28 mouse cellular contexts compared by ENCODE assay signal in the genomic region with DNA sequence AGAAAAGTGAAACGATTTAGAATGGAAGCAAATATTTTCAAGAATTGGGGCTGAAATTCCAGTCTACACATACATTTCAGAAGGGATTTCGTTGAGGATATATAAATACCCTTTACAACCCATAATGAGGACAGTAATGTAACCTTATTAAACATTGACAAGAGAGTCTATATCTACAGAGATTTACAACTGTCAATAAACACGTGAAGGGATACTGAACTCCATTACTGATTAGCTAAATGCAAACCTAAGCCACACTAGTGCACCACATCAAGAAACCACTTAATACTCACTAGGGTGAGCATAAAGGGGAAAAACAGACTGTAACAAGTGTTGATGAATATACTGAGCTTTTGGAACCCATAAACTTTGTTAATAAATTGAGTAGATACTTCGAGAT. TPM values are rescaled to one million over a fixed set of nuclear protein-coding genes. Genes with fewer than 3 reads are reported as not detected.
A peak's percentile ranks its signal among the peaks of the same experiment; 100 is the strongest.
DNase-seq lines count a peak whose midpoint lies in the region; ATAC-seq and TF ChIP-seq lines count a peak whose summit lies in the region.
"Had no signal": no experiment of that assay in that cellular context is flagged by ENCODE, and none has a peak within 500 bp of the region (broad histone marks: within the 10 kb centered on the region; RNA-seq: fewer than 3 reads in every experiment).

No protein-coding gene starts in this region.

- no peak for TF ChIP-seq CTCF in intestine, postnatal 0 days (IDR thresholded peaks at IDR 0.05; ENCODE audit: low read depth)
- no peak for TF ChIP-seq CTCF in stomach, postnatal 0 days (IDR thresholded peaks at IDR 0.05; ENCODE audit: low read depth)

- H3K4me2 ChIP-seq in intestine, embryonic 15.5 days (replicated peaks): no peak overlapping the region
- no peak overlapping the region for H3K4me2 ChIP-seq in intestine, embryonic 16.5 days (ENCODE audit: low read depth, low read length)
- H3K4me2 ChIP-seq in intestine, postnatal 0 days (replicated peaks; ENCODE audit: low read depth): no peak overlapping the region
- no peak overlapping the region for H3K4me2 ChIP-seq in kidney, embryonic 16.5 days (replicated peaks; ENCODE audit: low read depth, low read length)
- no peak overlapping the region for H3K4me2 ChIP-seq in stomach, postnatal 0 days (replicated peaks; ENCODE audit: low read depth)

- H3K36me3 ChIP-seq in intestine, embryonic 15.5 days: no peaks in the 10 kb centered on the region
- no peaks in the 10 kb centered on the region for H3K36me3 ChIP-seq in intestine, embryonic 16.5 days (ENCODE audit: control insufficient read depth, insufficient read depth, low read length)
- no peaks in the 10 kb centered on the region for H3K36me3 ChIP-seq in intestine, postnatal 0 days (ENCODE audit: control insufficient read depth, insufficient read depth)
- H3K36me3 ChIP-seq in kidney, embryonic 16.5 days (ENCODE audit: insufficient read depth, low read length): no peaks in the 10 kb centered on the region
- no peaks in the 10 kb centered on the region for H3K36me3 ChIP-seq in stomach, postnatal 0 days (ENCODE audit: control insufficient read depth, insufficient read depth, low read length)
- H3K36me3 ChIP-seq: G1E had no signal

- no peaks in the 10 kb centered on the region; the same call in 1 of the 2 replicates for H3K9me3 ChIP-seq in intestine, embryonic 15.5 days
- no peaks in the 10 kb centered on the region for H3K9me3 ChIP-seq in intestine, embryonic 16.5 days (ENCODE audit: control insufficient read depth, low read length)
- H3K9me3 ChIP-seq in intestine, postnatal 0 days (ENCODE audit: control insufficient read depth): no peaks in the 10 kb centered on the region
- no peaks in the 10 kb centered on the region for H3K9me3 ChIP-seq in kidney, embryonic 16.5 days (ENCODE audit: low read length)
- no peaks in the 10 kb centered on the region for H3K9me3 ChIP-seq in stomach, postnatal 0 days (ENCODE audit: control insufficient read depth, low read length)
- H3K9me3 ChIP-seq: G1E had no signal

- ATAC-seq in intestine, embryonic 15.5 days: peak; percentile 90
- ATAC-seq in intestine, embryonic 16.5 days: peak; percentile 93
- ATAC-seq in intestine, postnatal 0 days: peak; percentile 71
- ATAC-seq in kidney, embryonic 16.5 days (ENCODE audit: low FRiP score, low TSS enrichment): no peak
- ATAC-seq in megakaryocyte-erythroid progenitor cell, adult 5-6 weeks (replicated peaks; ENCODE audit: low FRiP score, low TSS enrichment, poor library complexity, severe bottlenecking): no peak
- ATAC-seq in stomach, postnatal 0 days (ENCODE audit: low FRiP score, low TSS enrichment): no peak
- ATAC-seq: activated CD4-positive, CD25-positive, alpha-beta regulatory T cell, adult 4 months; CD4-positive, CD25-positive, alpha-beta regulatory T cell, adult 4 months; Patski had no signal

- peak; percentile 22 for DNase-seq in large intestine, adult 2 months (ENCODE audit: low read depth, low spot score)
- no peak for DNase-seq in thymus, postnatal 14 days
- no peak for DNase-seq in stomach, postnatal 0 days (ENCODE audit: low spot score)
- DNase-seq: adrenal gland, adult 2 months; adrenal gland, adult 8-10 months; adrenal gland, postnatal 10 days; adrenal gland, postnatal 14 days; adrenal gland, postnatal 25 days; adrenal gland, postnatal 36 days; B cell, adult 2 months; cerebellum, adult 11 months; cerebellum, adult 11-12 months had no signal

- H3K4me3 ChIP-seq in intestine, embryonic 15.5 days (replicated peaks): no peak overlapping the region
- no peak overlapping the region for H3K4me3 ChIP-seq in intestine, embryonic 16.5 days (ENCODE audit: low read length)
- no peak overlapping the region for H3K4me3 ChIP-seq in intestine, postnatal 0 days (ENCODE audit: low read depth, low read length)
- no peak overlapping the region for H3K4me3 ChIP-seq in kidney, embryonic 16.5 days (ENCODE audit: low read length)
- H3K4me3 ChIP-seq in stomach, postnatal 0 days (ENCODE audit: low read depth, low read length): no peak overlapping the region

- no peak overlapping the region for H3K27ac ChIP-seq in intestine, embryonic 15.5 days
- H3K27ac ChIP-seq in intestine, embryonic 16.5 days (ENCODE audit: low read length): no peak overlapping the region
- no peak overlapping the region for H3K27ac ChIP-seq in intestine, postnatal 0 days (ENCODE audit: low read depth, low read length)
- H3K27ac ChIP-seq in kidney, embryonic 16.5 days (ENCODE audit: low read length): no peak overlapping the region
- no peak overlapping the region for H3K27ac ChIP-seq in stomach, postnatal 0 days (replicated peaks)

- H3K9ac ChIP-seq in intestine, embryonic 15.5 days: no peak overlapping the region
- H3K9ac ChIP-seq in intestine, embryonic 16.5 days (ENCODE audit: low read depth, low read length): no peak overlapping the region
- H3K9ac ChIP-seq in intestine, postnatal 0 days (ENCODE audit: low read depth, low read length): no peak overlapping the region
- H3K9ac ChIP-seq in kidney, embryonic 16.5 days (replicated peaks; ENCODE audit: low read length): no peak overlapping the region
- H3K9ac ChIP-seq in stomach, postnatal 0 days (ENCODE audit: low read length): no peak overlapping the region

- no peaks in the 10 kb centered on the region for H3K27me3 ChIP-seq in intestine, embryonic 15.5 days (replicated peaks)
- no peaks in the 10 kb centered on the region for H3K27me3 ChIP-seq in intestine, embryonic 16.5 days (replicated peaks; ENCODE audit: control insufficient read depth, insufficient read depth, low read length)
- H3K27me3 ChIP-seq in intestine, postnatal 0 days (replicated peaks; ENCODE audit: control insufficient read depth, insufficient read depth, low read length): no peaks in the 10 kb centered on the region
- H3K27me3 ChIP-seq in kidney, embryonic 16.5 days (ENCODE audit: insufficient read depth, low read length): no peaks in the 10 kb centered on the region
- H3K27me3 ChIP-seq in stomach, postnatal 0 days (ENCODE audit: control insufficient read depth, insufficient read depth, low read length): no peaks in the 10 kb centered on the region
- H3K27me3 ChIP-seq: CH12.LX had no signal

- no peaks in the 10 kb centered on the region for H3K4me1 ChIP-seq in intestine, embryonic 15.5 days (replicated peaks)
- H3K4me1 ChIP-seq in intestine, embryonic 16.5 days (ENCODE audit: control insufficient read depth, insufficient read depth, low read length): no peaks in the 10 kb centered on the region
- H3K4me1 ChIP-seq in intestine, postnatal 0 days (replicated peaks; ENCODE audit: control insufficient read depth, insufficient read depth, low read length): 0 out of 2 replicates have a peak, but pooled peaks cover 7% of the 10 kb centered on the region
- no peaks in the 10 kb centered on the region for H3K4me1 ChIP-seq in kidney, embryonic 16.5 days (ENCODE audit: insufficient read depth, low read length)
- no peaks in the 10 kb centered on the region for H3K4me1 ChIP-seq in stomach, postnatal 0 days (replicated peaks; ENCODE audit: control insufficient read depth, insufficient read depth)

- 59% methylated on average over 4 of the region's 4 CpGs for WGBS in intestine, embryonic 15.5 days
- WGBS in intestine, embryonic 16.5 days: 51% methylated on average over 4 of the region's 4 CpGs
- 41% methylated on average over 4 of the region's 4 CpGs for WGBS in intestine, postnatal 0 days
- WGBS in large intestine, adult 2 months: 24% methylated on average over 4 of the region's 4 CpGs
- WGBS in kidney, embryonic 16.5 days: 67% methylated on average over 4 of the region's 4 CpGs
- WGBS in stomach, postnatal 0 days: 63% methylated on average over 4 of the region's 4 CpGs

- no peak for TF ChIP-seq EP300 in stomach, postnatal 0 days (optimal IDR thresholded peaks at IDR 0.05)

RNA-seq across cellular contexts. Expression of a gene that starts 4.7 kb away (rescaled TPM):
- polyA plus RNA-seq in intestine, embryonic 15.5 days (2015; fragmentation: Nextera tagmentation; extraction: Ambion mirVana): not detected in 2 replicates
- not detected in 2 replicates for polyA plus RNA-seq in intestine, embryonic 16.5 days (2015; fragmentation: Nextera tagmentation; extraction: Ambion mirVana)
- polyA plus RNA-seq in intestine, postnatal 0 days (2015; fragmentation: Nextera tagmentation; extraction: Ambion mirVana): not detected in 2 replicates
- polyA plus RNA-seq in large intestine, adult 2 months (2012; rRNA removed): not detected in 2 replicates
- not detected in 2 replicates for polyA plus RNA-seq in kidney, embryonic 16.5 days (2015; fragmentation: Nextera tagmentation; extraction: Ambion mirVana)
- not detected in 2 replicates for total RNA-seq in megakaryocyte-erythroid progenitor cell, adult 5-6 weeks (2014; fragmentation: Nextera tagmentation)
- total RNA-seq in megakaryocyte-erythroid progenitor cell, adult 5-6 weeks (2017): not detected in 2 replicates
- polyA plus RNA-seq in stomach, postnatal 0 days (2015; fragmentation: Nextera tagmentation; extraction: Ambion mirVana): 0.08 TPM in 1 of 2 replicates, not detected in the other
- total RNA-seq: adrenal gland, adult 18-20 months; adrenal gland, adult 2 months; adrenal gland, adult 8-10 months; adrenal gland, postnatal 10 days; adrenal gland, postnatal 14 days; adrenal gland, postnatal 25 days; adrenal gland, postnatal 36 days; adrenal gland, postnatal 4 days; CH12.LX; ES-E14; MEL had no signal
- polyA plus RNA-seq: activated CD4-positive, CD25-positive, alpha-beta regulatory T cell, adult 4 months; adrenal gland, adult 2 months; brain, embryonic 14.5 days; C2C12; CD4-positive, CD25-positive, alpha-beta regulatory T cell, adult 4 months; G1E; Patski had no signal

RNA-seq across cellular contexts. Expression of a gene that starts 29.8 kb away (rescaled TPM):
- polyA plus RNA-seq in intestine, embryonic 15.5 days (2015; fragmentation: Nextera tagmentation; extraction: Ambion mirVana): not detected in 2 replicates
- polyA plus RNA-seq in intestine, embryonic 16.5 days (2015; fragmentation: Nextera tagmentation; extraction: Ambion mirVana): not detected in 2 replicates
- not detected in 2 replicates for polyA plus RNA-seq in intestine, postnatal 0 days (2015; fragmentation: Nextera tagmentation; extraction: Ambion mirVana)
- polyA plus RNA-seq in large intestine, adult 2 months (2012; rRNA removed): not detected in 2 replicates
- polyA plus RNA-seq in kidney, embryonic 16.5 days (2015; fragmentation: Nextera tagmentation; extraction: Ambion mirVana): not detected in 2 replicates
- not detected in 2 replicates for total RNA-seq in megakaryocyte-erythroid progenitor cell, adult 5-6 weeks (2014; fragmentation: Nextera tagmentation)
- total RNA-seq in megakaryocyte-erythroid progenitor cell, adult 5-6 weeks (2017): not detected in 2 replicates
- polyA plus RNA-seq in stomach, postnatal 0 days (2015; fragmentation: Nextera tagmentation; extraction: Ambion mirVana): not detected in 2 replicates
- total RNA-seq: adrenal gland, adult 18-20 months; adrenal gland, adult 2 months; adrenal gland, adult 8-10 months; adrenal gland, postnatal 10 days; adrenal gland, postnatal 14 days; adrenal gland, postnatal 25 days; adrenal gland, postnatal 36 days; adrenal gland, postnatal 4 days; CH12.LX; ES-E14; G1E; MEL had no signal
- polyA plus RNA-seq: activated CD4-positive, CD25-positive, alpha-beta regulatory T cell, adult 4 months; adrenal gland, adult 2 months; brain, embryonic 14.5 days; C2C12; CD4-positive, CD25-positive, alpha-beta regulatory T cell, adult 4 months; G1E; Patski had no signal

RNA-seq across cellular contexts. Expression of a gene that starts 54.4 kb away (rescaled TPM):
- polyA plus RNA-seq in intestine, embryonic 15.5 days (2015; fragmentation: Nextera tagmentation; extraction: Ambion mirVana): 21.8 and 23.7 TPM in 2 replicates
- 37.6 and 39.5 TPM in 2 replicates for polyA plus RNA-seq in intestine, embryonic 16.5 days (2015; fragmentation: Nextera tagmentation; extraction: Ambion mirVana)
- polyA plus RNA-seq in intestine, postnatal 0 days (2015; fragmentation: Nextera tagmentation; extraction: Ambion mirVana): 66.9 and 75.7 TPM in 2 replicates
- 542 and 606 TPM in 2 replicates for polyA plus RNA-seq in large intestine, adult 2 months (2012; rRNA removed)
- not detected in 2 replicates for polyA plus RNA-seq in kidney, embryonic 16.5 days (2015; fragmentation: Nextera tagmentation; extraction: Ambion mirVana)
- total RNA-seq in megakaryocyte-erythroid progenitor cell, adult 5-6 weeks (2014; fragmentation: Nextera tagmentation): not detected in 2 replicates
- not detected in 2 replicates for total RNA-seq in megakaryocyte-erythroid progenitor cell, adult 5-6 weeks (2017)
- 21.0 and 22.3 TPM in 2 replicates for polyA plus RNA-seq in stomach, postnatal 0 days (2015; fragmentation: Nextera tagmentation; extraction: Ambion mirVana)
- total RNA-seq: CH12.LX, ES-E14, G1E, MEL had no signal
- polyA plus RNA-seq: activated CD4-positive, CD25-positive, alpha-beta regulatory T cell, adult 4 months; brain, embryonic 14.5 days; C2C12; CD4-positive, CD25-positive, alpha-beta regulatory T cell, adult 4 months; G1E; Patski had no signal

Comparison
In these comparisons a context has a peak if more than half of its experiments do, and no peak if none do; other contexts are left out.
1. ATAC-seq: peak in intestine, embryonic 15.5 days (single experiment), intestine, embryonic 16.5 days (single experiment) and intestine, postnatal 0 days (single experiment); none in kidney, embryonic 16.5 days (single experiment), megakaryocyte-erythroid progenitor cell, adult 5-6 weeks (single experiment) and stomach, postnatal 0 days (single experiment).
2. RNA of a gene that starts 54.4 kb away (polyA plus RNA-seq): 542 to 606 TPM in large intestine, adult 2 months, 66.9 to 75.7 TPM in intestine, postnatal 0 days, 37.6 to 39.5 TPM in intestine, embryonic 16.5 days, 21.0 to 22.3 TPM in stomach, postnatal 0 days and 21.8 to 23.7 TPM in intestine, embryonic 15.5 days; not detected in kidney, embryonic 16.5 days; every median in the first group is over 10 times any median in the second.